Mouse (Mus musculus): ENCODE data around the gene Rmdn3. TPM values are rescaled to one million over a fixed set of nuclear protein-coding genes. Genes with fewer than 3 reads are reported as not detected.

The Rmdn3 gene
- polyA plus RNA-seq (2015; fragmentation: Nextera tagmentation; extraction: Ambion mirVana), result 55.3 and 61.6 TPM in 2 replicates

- ATAC-seq (ENCODE audit: low read depth) (peak; percentile 70), DNase-seq (peak; percentile 93)
- Histone ChIP-seq H3K27me3 (0 out of 2 replicates have a peak, but pooled peaks cover 3% of the 10 kb centered on the region), H3K9ac (peak within 1 kb of the TSS; percentile 97), H3K36me3 (peaks cover 27% of the 10 kb centered on the region), H3K4me3 (replicated peaks) (peak within 1 kb of the TSS; percentile 100), H3K4me1 (replicated peaks) (peaks cover 45% of the 10 kb centered on the region), H3K27ac (peak within 1 kb of the TSS; percentile 98), H3K9me3 (replicated peaks) (no peaks in the 10 kb centered on the region), H3K4me2 (peak within 1 kb of the TSS; percentile 88)
- WGBS (ENCODE audit: insufficient replicate concordance), result 1% methylated on average over 57 of the region's 57 CpGs
Measured at GRCm38 (mm10) chr2:119156681-119157572, at the start of gene Rmdn3. TSS of gene Rmdn3 (minus strand) at chr2:119157034.

- Histone ChIP-seq H3K4me1 (replicated peaks) (peaks cover 17% of the 10 kb centered on the region), H3K27ac (no peak overlapping the region), H3K4me3 (replicated peaks) (no peak overlapping the region), H3K36me3 (no peaks in the 10 kb centered on the region), H3K27me3 (no peaks in the 10 kb centered on the region), H3K4me2 (no peak overlapping the region), H3K9me3 (replicated peaks) (no peaks in the 10 kb centered on the region), H3K9ac (no peak overlapping the region)
- ATAC-seq (ENCODE audit: low read depth) (no peak), DNase-seq (no peak)
- 67% methylated on average over 4 of the region's 4 CpGs for WGBS (ENCODE audit: insufficient replicate concordance)
Measured at GRCm38 (mm10) chr2:119203871-119204460, 47.1 kb upstream of the Rmdn3 start.

GRCm38 (mm10) chr2:119202914-119203453 is 46.1 kb upstream of the Rmdn3 start:
- Histone ChIP-seq H3K4me3 (replicated peaks) (no peak overlapping the region), H3K4me2 (no peak overlapping the region), H3K9me3 (replicated peaks) (no peaks in the 10 kb centered on the region), H3K27ac (no peak overlapping the region), H3K36me3 (no peaks in the 10 kb centered on the region), H3K9ac (no peak overlapping the region), H3K27me3 (no peaks in the 10 kb centered on the region), H3K4me1 (replicated peaks) (peaks cover 16% of the 10 kb centered on the region)
- ATAC-seq (ENCODE audit: low read depth), result no peak
- WGBS (ENCODE audit: insufficient replicate concordance), result 60% methylated on average over 5 of the region's 5 CpGs
- DNase-seq, result no peak

GRCm38 (mm10) chr2:119198934-119199333 is 42.1 kb upstream of the Rmdn3 start:
- Histone ChIP-seq H3K27me3 (no peaks in the 10 kb centered on the region), H3K4me1 (replicated peaks) (peaks cover 22% of the 10 kb centered on the region; the same call in 1 of the 2 replicates), H3K9me3 (replicated peaks) (no peaks in the 10 kb centered on the region), H3K27ac (no peak overlapping the region), H3K9ac (no peak overlapping the region), H3K4me3 (replicated peaks) (no peak overlapping the region), H3K36me3 (no peaks in the 10 kb centered on the region), H3K4me2 (no peak overlapping the region)
- WGBS (ENCODE audit: insufficient replicate concordance), result 73% methylated on average over 3 of the region's 3 CpGs
- no peak for DNase-seq
- no peak for ATAC-seq (ENCODE audit: low read depth)

- no peak overlapping the region for H3K4me3 ChIP-seq (replicated peaks)
- no peak overlapping the region for H3K4me2 ChIP-seq
- H3K27ac ChIP-seq, result no peak overlapping the region
- DNase-seq, result no peak
- no peaks in the 10 kb centered on the region for H3K36me3 ChIP-seq
- no peaks in the 10 kb centered on the region for H3K27me3 ChIP-seq
- no peak for ATAC-seq (ENCODE audit: low read depth)
- 40% methylated on average over 1 of the region's 1 CpGs for WGBS (ENCODE audit: insufficient replicate concordance)
- H3K9me3 ChIP-seq (replicated peaks), result no peaks in the 10 kb centered on the region
- peaks cover 17% of the 10 kb centered on the region; the same call in 1 of the 2 replicates for H3K4me1 ChIP-seq (replicated peaks)
- H3K9ac ChIP-seq, result no peak overlapping the region
Measured at GRCm38 (mm10) chr2:119198049-119198448, 41.2 kb upstream of the Rmdn3 start.

- Histone ChIP-seq H3K27me3 (no peaks in the 10 kb centered on the region), H3K4me2 (no peak overlapping the region), H3K9me3 (replicated peaks) (no peaks in the 10 kb centered on the region), H3K9ac (no peak overlapping the region), H3K36me3 (no peaks in the 10 kb centered on the region), H3K27ac (no peak overlapping the region; the same call in 1 of the 2 replicates), H3K4me1 (replicated peaks) (peaks cover 17% of the 10 kb centered on the region; the same call in 1 of the 2 replicates), H3K4me3 (replicated peaks) (no peak overlapping the region)
- WGBS (ENCODE audit: insufficient replicate concordance), result 55% methylated on average over 1 of the region's 1 CpGs
- DNase-seq (no peak), ATAC-seq (ENCODE audit: low read depth) (no peak)
Measured at GRCm38 (mm10) chr2:119197493-119197892, 40.7 kb upstream of the Rmdn3 start.

GRCm38 (mm10) chr2:119196316-119197108 is 39.7 kb upstream of the Rmdn3 start:
- ATAC-seq (ENCODE audit: low read depth), result no peak
- peaks cover 17% of the 10 kb centered on the region; the same call in 1 of the 2 replicates for H3K4me1 ChIP-seq (replicated peaks)
- no peak overlapping the region for H3K4me2 ChIP-seq
- no peak for DNase-seq
- no peaks in the 10 kb centered on the region for H3K27me3 ChIP-seq
- no peak overlapping the region for H3K9ac ChIP-seq
- H3K9me3 ChIP-seq (replicated peaks), result no peaks in the 10 kb centered on the region
- WGBS (ENCODE audit: insufficient replicate concordance), result 54% methylated on average over 4 of the region's 4 CpGs
- H3K4me3 ChIP-seq (replicated peaks), result no peak overlapping the region
- no peaks in the 10 kb centered on the region for H3K36me3 ChIP-seq
- no peak overlapping the region for H3K27ac ChIP-seq

- no peak overlapping the region for H3K27ac ChIP-seq
- no peaks in the 10 kb centered on the region for H3K9me3 ChIP-seq (replicated peaks)
- no peak overlapping the region for H3K9ac ChIP-seq
- H3K27me3 ChIP-seq, result no peaks in the 10 kb centered on the region
- no peak overlapping the region for H3K4me2 ChIP-seq
- WGBS (ENCODE audit: insufficient replicate concordance), result 78% methylated on average over 5 of the region's 5 CpGs
- no peak for DNase-seq
- H3K4me3 ChIP-seq (replicated peaks), result no peak overlapping the region
- ATAC-seq (ENCODE audit: low read depth), result no peak
- no peaks in the 10 kb centered on the region for H3K36me3 ChIP-seq
- peaks cover 26% of the 10 kb centered on the region for H3K4me1 ChIP-seq (replicated peaks)
Measured at GRCm38 (mm10) chr2:119194140-119194539, 37.3 kb upstream of the Rmdn3 start.

GRCm38 (mm10) chr2:119190969-119191368 is 34.1 kb upstream of the Rmdn3 start:
- DNase-seq (no peak), ATAC-seq (ENCODE audit: low read depth) (no peak)
- Histone ChIP-seq H3K27me3 (no peaks in the 10 kb centered on the region), H3K9me3 (replicated peaks) (no peaks in the 10 kb centered on the region), H3K4me2 (no peak overlapping the region), H3K4me1 (replicated peaks) (peaks cover 14% of the 10 kb centered on the region), H3K27ac (no peak overlapping the region), H3K36me3 (no peaks in the 10 kb centered on the region), H3K4me3 (replicated peaks) (no peak overlapping the region), H3K9ac (0 out of 2 replicates have a peak overlapping the region, but pooled peaks have one; percentile 13)
- WGBS (ENCODE audit: insufficient replicate concordance), result 64% methylated on average over 5 of the region's 5 CpGs

GRCm38 (mm10) chr2:119189029-119189710 is 32.3 kb upstream of the Rmdn3 start:
- H3K4me1 ChIP-seq (replicated peaks), result peaks cover 14% of the 10 kb centered on the region
- H3K27me3 ChIP-seq, result no peaks in the 10 kb centered on the region
- peak; percentile 88 for ATAC-seq (ENCODE audit: low read depth)
- peak; percentile 75 for DNase-seq
- no peak overlapping the region for H3K27ac ChIP-seq
- H3K4me2 ChIP-seq, result peak overlapping the region; percentile 87
- peak overlapping the region; percentile 65 for H3K9ac ChIP-seq
- peak overlapping the region; percentile 54 for H3K4me3 ChIP-seq (replicated peaks)
- no peaks in the 10 kb centered on the region for H3K9me3 ChIP-seq (replicated peaks)
- 5% methylated on average over 15 of the region's 15 CpGs for WGBS (ENCODE audit: insufficient replicate concordance)
- H3K36me3 ChIP-seq, result peaks cover 2% of the 10 kb centered on the region; the same call in 1 of the 2 replicates
